Mouse (Mus musculus) monocyte, adult 2 months (primary cell): Measurements from ENCODE around the gene Ranbp3l.

ENCODE experiments used
- DNase-seq, 2 experiments: peaks; one replicate each; pipeline ENCODE4 v3.0.0; 2022; ENCODE audit warnings: low spot score in 2 of 2, low read depth in 1 of 2

Gene Ranbp3l

DNA sequence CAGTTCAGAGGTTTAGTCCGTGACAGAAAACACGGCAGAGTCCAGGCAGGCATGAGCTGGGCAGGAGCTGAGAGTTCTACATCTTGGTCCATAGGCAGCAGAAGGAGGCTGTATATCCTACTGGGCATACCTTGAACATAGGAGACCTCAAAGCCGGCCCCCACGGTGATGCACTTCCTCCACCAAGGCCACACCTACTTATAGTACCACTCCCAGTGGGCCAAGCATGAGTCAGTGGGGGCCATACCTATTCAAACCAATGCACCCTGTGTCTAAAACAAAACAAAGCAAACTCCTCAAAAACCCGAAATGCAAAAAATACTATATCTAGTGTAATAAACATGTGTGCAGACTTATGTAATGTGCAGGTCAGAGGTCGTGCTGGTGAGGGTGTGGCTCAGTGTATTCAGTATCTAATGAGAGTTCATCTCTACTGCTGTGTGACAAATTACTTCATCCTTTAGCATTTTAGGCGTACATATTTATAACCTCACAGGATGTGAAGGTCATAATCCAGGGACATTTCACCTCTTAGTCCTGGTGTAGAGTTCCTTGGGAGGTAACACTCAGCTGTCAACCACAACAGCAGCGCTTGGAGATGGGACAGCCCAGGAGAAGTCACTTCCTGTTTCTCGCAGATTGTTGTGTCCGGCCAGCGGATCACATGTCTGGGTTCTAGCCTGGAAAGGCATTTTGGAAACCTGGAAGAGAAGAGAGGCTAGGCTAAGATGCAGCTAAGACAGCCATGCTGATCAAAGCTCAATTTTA is 126.0 kb downstream of the Ranbp3l start:
- no peak for DNase-seq

DNA sequence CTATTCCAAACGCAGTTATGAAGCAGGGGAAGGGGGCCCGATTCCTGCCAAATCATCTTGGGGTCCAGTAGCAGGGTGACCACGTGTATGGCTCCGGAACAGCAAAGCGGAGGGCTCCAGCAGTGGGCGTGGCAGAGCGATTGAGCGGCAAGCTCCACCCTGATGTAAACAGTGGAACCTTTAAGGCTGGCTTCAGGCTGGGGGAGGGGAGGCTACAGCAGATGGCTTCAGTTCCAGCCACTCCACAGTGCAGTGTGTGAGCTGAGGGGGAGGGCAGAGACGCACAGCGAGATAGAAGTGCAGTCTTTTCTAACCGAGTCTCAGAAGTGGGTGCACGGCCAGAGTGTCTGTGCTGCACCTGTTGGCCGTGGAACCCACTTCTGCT is 126.6 kb downstream of the Ranbp3l start:
- DNase-seq = no peak

DNA sequence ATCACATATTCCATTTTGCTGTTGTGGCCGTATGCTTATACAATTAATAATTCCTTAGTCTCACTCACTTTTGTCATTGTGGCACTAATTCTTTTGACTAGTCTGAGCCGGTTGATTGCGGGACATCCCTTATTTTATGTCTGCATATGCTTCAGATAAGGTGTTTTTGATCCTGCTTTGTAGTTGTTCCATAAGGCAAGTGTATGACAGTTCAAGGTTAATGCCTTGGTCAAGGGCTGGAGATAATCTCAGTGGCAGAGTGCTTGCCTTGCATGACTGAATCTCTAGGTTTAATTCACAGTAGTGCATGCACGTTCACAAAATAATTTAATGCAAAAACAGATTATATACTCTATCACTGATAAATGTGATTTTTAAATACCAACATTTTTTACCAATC is 129.1 kb downstream of the Ranbp3l start:
- no peak for DNase-seq

DNA sequence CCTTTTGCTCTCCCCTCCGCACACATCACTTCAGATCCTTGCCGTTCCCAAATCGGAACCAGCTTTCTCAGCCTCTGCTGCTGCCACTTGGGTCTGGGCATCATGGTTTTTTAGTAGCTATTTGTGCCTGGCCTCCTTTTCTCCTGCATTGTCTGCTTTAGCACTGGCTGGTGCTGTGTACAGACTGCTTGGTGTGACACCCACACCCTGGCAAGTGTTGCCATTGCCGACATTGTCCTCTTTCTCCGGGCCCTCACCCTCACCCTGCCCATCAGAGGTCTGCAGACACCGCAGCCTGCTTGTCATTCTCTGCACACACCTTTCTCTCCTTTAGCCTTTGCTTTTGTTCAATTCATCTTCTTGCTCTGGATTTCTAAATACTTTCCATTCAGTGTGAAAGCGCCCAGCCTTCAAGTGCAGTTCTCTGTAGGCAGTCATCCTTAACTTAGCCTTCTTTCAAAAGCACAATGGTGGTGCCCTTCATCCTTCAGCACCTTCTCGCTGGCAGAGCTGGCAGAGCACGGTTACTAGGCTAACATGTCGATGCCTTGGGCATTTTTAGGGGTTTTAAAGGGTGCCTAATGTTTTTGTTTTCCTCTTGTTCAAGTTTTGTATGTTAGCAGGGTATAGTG is 132.8 kb downstream of the Ranbp3l start:
- no peak for DNase-seq

DNA sequence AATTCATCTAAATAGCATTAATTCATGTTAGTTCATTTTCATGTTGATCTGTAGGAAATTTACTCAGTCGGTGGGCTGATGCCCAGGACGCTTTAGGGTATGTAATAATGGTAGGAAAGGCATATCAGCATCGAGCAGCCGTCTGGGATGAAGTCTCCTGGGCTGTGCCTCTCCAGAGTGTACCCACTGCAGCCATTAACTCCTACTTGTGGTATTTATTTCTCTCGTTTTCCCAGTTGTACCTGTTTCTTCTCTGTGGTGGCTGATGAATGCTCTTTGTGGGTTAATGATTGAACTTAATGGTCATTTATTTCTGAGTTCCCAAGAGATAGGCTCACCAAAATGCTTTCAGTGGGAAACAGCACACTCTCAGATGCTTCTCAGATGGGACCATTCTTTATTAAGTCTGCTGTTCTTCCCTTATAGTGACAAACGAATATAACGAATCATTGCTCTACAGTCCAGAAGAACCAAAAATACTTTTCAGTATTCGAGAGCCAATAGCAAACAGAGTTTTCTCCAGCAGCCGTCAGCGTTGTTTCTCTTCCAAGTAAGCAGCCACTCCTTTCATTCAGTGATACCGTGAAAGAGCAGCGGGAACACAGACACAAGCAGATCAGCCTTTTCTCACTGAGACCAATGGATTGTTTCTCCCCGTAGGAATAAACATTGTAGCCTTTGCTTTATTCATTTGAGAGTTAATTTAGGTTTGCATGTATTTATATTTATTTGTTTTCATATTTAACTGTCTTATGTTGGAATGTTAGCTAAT is 138.7 kb downstream of the Ranbp3l start:
- DNase-seq = no peak

DNA sequence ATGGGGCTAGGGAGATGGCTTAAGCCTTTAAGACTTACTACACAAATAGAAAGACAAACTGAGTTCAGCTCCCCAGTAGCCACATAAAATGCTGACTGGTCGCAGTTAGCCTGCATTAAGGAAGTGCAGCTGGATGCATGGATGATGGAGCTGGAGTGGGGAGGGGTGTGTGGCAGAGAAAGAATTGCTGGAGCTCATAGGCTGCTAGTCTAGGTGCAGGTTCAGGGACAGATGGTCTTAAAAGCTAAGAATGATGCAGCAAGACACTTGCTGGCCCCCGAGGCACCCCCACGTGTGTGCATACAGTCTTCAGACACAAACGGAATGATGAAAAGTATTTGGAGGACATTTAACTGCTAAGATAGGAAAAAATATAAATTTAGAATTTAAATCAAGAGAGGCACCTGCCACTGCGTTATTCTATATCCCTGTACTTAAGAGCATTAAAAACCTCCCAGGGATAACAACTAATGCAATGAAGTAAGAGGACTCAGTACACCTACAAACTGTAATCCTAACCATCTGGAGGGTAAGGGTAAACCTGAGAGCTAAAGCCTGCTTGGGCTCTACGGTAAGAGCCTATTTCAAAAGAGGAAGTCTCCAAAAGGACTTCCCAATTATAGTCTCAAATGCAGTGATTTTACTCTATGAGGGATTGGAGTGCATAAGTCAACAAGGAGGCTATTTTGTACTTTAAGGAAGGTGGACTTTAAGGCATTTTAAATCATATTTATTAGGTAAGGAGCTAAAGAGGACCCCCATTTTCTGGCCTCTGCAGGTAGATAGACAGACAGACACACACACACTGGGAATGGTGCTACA is 143.0 kb downstream of the Ranbp3l start:
- DNase-seq = no peak

DNA sequence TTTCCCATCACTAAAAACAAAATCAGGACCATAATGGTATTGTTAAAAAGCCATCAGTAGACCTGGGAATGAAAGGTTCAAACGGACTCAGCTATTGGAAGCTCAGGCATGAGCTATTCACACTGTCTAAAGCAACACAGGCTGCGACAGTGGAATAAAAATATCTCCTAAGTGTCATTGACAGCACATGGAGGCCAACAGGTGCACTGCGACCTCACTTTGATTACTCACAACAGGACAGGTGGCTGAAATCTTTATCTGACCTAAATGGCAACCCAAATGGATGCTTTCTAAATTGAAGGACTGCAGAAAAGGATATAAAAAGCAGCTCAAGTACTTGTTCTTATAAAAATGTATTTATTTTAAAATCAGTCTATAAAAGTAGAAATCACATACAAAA is 143.9 kb downstream of the Ranbp3l start:
- no peak for DNase-seq

DNA sequence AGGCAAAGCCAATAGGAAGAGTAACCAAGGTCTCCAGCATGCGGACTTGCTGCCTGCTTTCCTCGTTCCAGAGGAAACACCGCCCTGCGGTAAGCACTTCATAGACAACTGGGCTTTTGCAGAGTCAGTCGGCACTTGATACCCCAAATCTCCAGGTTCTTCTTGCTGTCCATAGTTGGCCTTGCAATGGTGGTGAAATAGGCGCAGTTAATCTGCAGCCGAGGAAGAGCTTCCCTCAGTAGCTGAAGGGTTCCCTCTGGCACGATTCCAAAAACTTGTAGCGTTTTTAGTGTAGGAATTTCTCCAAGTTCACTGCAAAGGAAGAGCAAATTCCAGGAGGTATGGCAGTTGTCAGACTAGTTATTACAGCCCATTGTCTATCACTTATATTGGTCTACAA is 145.8 kb downstream of the Ranbp3l start:
- no peak for DNase-seq

DNA sequence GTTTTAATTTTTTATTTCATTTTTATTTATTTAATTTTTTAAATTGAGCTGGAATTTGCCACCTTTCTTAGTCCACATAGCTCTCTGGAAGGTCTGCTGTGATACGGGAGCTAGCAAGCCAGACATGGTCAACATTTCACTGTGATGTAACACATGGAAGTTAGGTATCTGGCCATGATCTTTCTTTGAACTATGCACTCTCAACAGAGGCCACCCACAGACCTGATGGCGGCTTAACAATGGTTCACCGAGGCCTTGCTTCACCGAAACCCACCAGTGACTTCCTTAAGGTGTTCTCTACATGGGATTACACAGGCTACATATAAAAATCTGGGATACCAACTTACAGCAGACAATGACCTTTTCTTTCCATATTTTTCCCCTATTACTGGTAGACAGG is 146.4 kb downstream of the Ranbp3l start:
- no peak for DNase-seq

DNA sequence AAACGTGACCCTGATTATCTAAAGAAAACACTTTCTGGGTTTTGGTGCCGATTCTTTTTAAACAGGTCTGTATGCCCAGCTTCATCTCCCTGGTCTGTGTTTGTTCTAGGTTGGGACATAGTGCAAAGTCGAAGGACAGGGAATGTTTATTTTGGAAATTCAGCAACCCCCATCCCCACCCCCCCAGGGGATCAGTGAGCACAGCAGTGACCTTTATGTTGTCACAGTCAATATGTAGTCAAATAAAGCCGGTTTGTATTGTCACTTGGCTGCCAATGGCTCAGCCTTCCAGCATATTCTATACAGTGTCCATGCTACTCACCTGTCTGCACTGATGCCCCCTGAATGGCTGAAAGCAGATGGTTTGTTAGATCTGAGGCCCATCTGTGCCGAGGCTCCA is 146.8 kb downstream of the Ranbp3l start:
- DNase-seq = no peak
